Mouse (Mus musculus) MEL (cell line): Measurements from ENCODE around the gene Spint2. TPM values are rescaled to one million over a fixed set of nuclear protein-coding genes. Genes with fewer than 3 reads are reported as not detected.
A peak's percentile ranks its signal among the peaks of the same experiment; 100 is the strongest.

Experiments
- DNase-seq: peaks from one replicate; pipeline ENCODE4 v3.0.0; 2011; ENCODE audit warnings: low read depth, low spot score
- H3K27ac ChIP-seq: 2 replicates; pipeline ENCODE4 v1.5.1; 2012; ENCODE audit warnings: low read depth, mild to moderate bottlenecking, control low read depth, low read length, moderate library complexity; ENCODE audit not compliant: control insufficient read depth
- H3K27me3 ChIP-seq, 2 experiments: fragments of 150-350 bp in 1 of 2; sonication (generic) in 1 of 2; 2 replicates each; pipeline ENCODE4 v1.6.1; 2012; ENCODE audit warnings: low read length in 2 of 2, mild to moderate bottlenecking in 2 of 2, improper control_type of control experiment in 1 of 2, moderate library complexity in 1 of 2; ENCODE audit not compliant: insufficient read depth in 2 of 2, control insufficient read depth in 1 of 2
- H3K36me3 ChIP-seq, 2 experiments: 2 replicates each; pipeline ENCODE4 v1.6.1; 2012 to 2014; ENCODE audit warnings: low read length in 2 of 2, improper control_type of control experiment in 1 of 2, inconsistent platforms in 1 of 2, mild to moderate bottlenecking in 1 of 2; ENCODE audit not compliant: insufficient read depth in 2 of 2, control insufficient read depth in 1 of 2
- H3K4me1 ChIP-seq, 2 experiments: fragments of 150-350 bp in 1 of 2; sonication (generic) in 1 of 2; 2 replicates each; pipeline ENCODE4 v1.6.1; 2012; ENCODE audit warnings: low read length in 2 of 2, improper control_type of control experiment in 1 of 2, mild to moderate bottlenecking in 1 of 2; ENCODE audit not compliant: insufficient read depth in 2 of 2, control insufficient read depth in 1 of 2
- H3K4me3 ChIP-seq, 2 experiments: fragments of 150-350 bp in 1 of 2; sonication (generic) in 1 of 2; 2 replicates each; pipeline ENCODE4 v1.5.1; 2012; ENCODE audit warnings: low read depth in 2 of 2, low read length in 2 of 2, mild to moderate bottlenecking in 2 of 2, moderate library complexity in 2 of 2, control low read depth in 1 of 2, improper control_type of control experiment in 1 of 2; ENCODE audit not compliant: control insufficient read depth in 1 of 2, insufficient read depth in 1 of 2
- H3K79me2 ChIP-seq: 2 replicates; pipeline ENCODE4 v1.6.1; 2012; ENCODE audit warnings: mild to moderate bottlenecking, low read length, moderate library complexity; ENCODE audit not compliant: control insufficient read depth, poor library complexity, insufficient read depth
- H3K9ac ChIP-seq: 2 replicates; pipeline ENCODE4 v1.6.1; 2012; ENCODE audit warnings: low read depth, mild to moderate bottlenecking, control low read depth, low read length, moderate library complexity; ENCODE audit not compliant: control insufficient read depth, poor library complexity, severe bottlenecking
- H3K9me3 ChIP-seq: fragments of 150-350 bp; sonication (generic); replicated peaks from 2 replicates; pipeline ENCODE4 v1.6.1; 2012; ENCODE audit warnings: mild to moderate bottlenecking, low read length, improper control_type of control experiment, moderate library complexity; ENCODE audit not compliant: insufficient read depth
- CHD1 ChIP-seq: IDR thresholded peaks from 2 replicates; pipeline ENCODE4 v1.6.1; 2012; ENCODE audit warnings: low read depth, mild to moderate bottlenecking, inconsistent platforms, low read length, improper control_type of control experiment
- CHD2 ChIP-seq: IDR thresholded peaks from 2 replicates; pipeline ENCODE4 v1.6.1; 2011; ENCODE audit warnings: low read length, improper control_type of control experiment
- CTCF ChIP-seq, 3 experiments: IDR thresholded peaks in 2 of 3; conservative IDR thresholded peaks in 1 of 3; 2 replicates each; pipeline ENCODE4 v1.5.1; 2011 to 2012; ENCODE audit warnings: low read length in 3 of 3, low read depth in 2 of 3, mild to moderate bottlenecking in 2 of 3, improper control_type of control experiment in 1 of 3, inconsistent platforms in 1 of 3, mixed read lengths in 1 of 3, moderate library complexity in 1 of 3; ENCODE audit not compliant: control insufficient read depth in 1 of 3, insufficient read depth in 1 of 3, poor library complexity in 1 of 3, severe bottlenecking in 1 of 3
- E2F4 ChIP-seq: IDR thresholded peaks from 2 replicates; pipeline ENCODE4 v1.6.1; 2011; ENCODE audit warnings: low read depth, low read length, improper control_type of control experiment, borderline replicate concordance
- ELF1 ChIP-seq: IDR thresholded peaks from 2 replicates; pipeline ENCODE4 v1.6.1; 2014; ENCODE audit warnings: low read depth, mild to moderate bottlenecking, inconsistent platforms, low read length, improper control_type of control experiment, moderate library complexity
- EP300 ChIP-seq, 2 experiments: IDR thresholded peaks; 2 replicates each; pipeline ENCODE4 v1.6.1; 2011; ENCODE audit warnings: improper control_type of control experiment in 2 of 2, low read length in 2 of 2, low read depth in 1 of 2, mild to moderate bottlenecking in 1 of 2
- ETS1 ChIP-seq: IDR thresholded peaks from 2 replicates; pipeline ENCODE4 v1.6.1; 2012; ENCODE audit warnings: low read depth, mild to moderate bottlenecking, inconsistent platforms, low read length, improper control_type of control experiment, moderate library complexity
- JUND ChIP-seq: IDR thresholded peaks from 2 replicates; pipeline ENCODE4 v1.6.1; 2011; ENCODE audit warnings: low read depth, mild to moderate bottlenecking, improper control_type of control experiment, low read length
- KAT2A ChIP-seq: conservative IDR thresholded peaks from 2 replicates; pipeline ENCODE4 v1.6.1; 2012; ENCODE audit warnings: low read depth, low read length, improper control_type of control experiment, inconsistent platforms
- MAFK ChIP-seq: IDR thresholded peaks from 2 replicates; pipeline ENCODE4 v1.6.1; 2011; ENCODE audit warnings: low read depth, mild to moderate bottlenecking, low read length, improper control_type of control experiment, borderline replicate concordance
- MAX ChIP-seq: IDR thresholded peaks from 2 replicates; pipeline ENCODE4 v1.6.1; 2011; ENCODE audit warnings: low read length, improper control_type of control experiment
- MAZ ChIP-seq: IDR thresholded peaks from 2 replicates; pipeline ENCODE4 v1.6.1; 2012; ENCODE audit warnings: low read depth, mild to moderate bottlenecking, inconsistent platforms, low read length, improper control_type of control experiment
- MEF2A ChIP-seq: IDR thresholded peaks from 2 replicates; pipeline ENCODE4 v1.6.1; 2014; ENCODE audit warnings: low read depth, mild to moderate bottlenecking, inconsistent platforms, low read length, improper control_type of control experiment; ENCODE audit not compliant: poor library complexity, insufficient replicate concordance, severe bottlenecking; ENCODE audit errors: extremely low read depth
- MXI1 ChIP-seq: IDR thresholded peaks from 2 replicates; pipeline ENCODE4 v1.6.1; 2011; ENCODE audit warnings: mild to moderate bottlenecking, low read depth, low read length, improper control_type of control experiment
- MYB ChIP-seq: IDR thresholded peaks from 2 replicates; pipeline ENCODE4 v1.6.1; 2011; ENCODE audit warnings: mild to moderate bottlenecking, low read depth, low read length, improper control_type of control experiment
- MYC ChIP-seq: IDR thresholded peaks from 2 replicates; pipeline ENCODE4 v1.6.1; 2011; ENCODE audit warnings: low read depth, mild to moderate bottlenecking, low read length, improper control_type of control experiment, moderate library complexity
- NELFE ChIP-seq: IDR thresholded peaks from 2 replicates; pipeline ENCODE4 v1.6.1; 2011; ENCODE audit warnings: low read depth, low read length, improper control_type of control experiment
- NRF1 ChIP-seq: IDR thresholded peaks from 2 replicates; pipeline ENCODE4 v1.6.1; 2014; ENCODE audit warnings: low read depth, mild to moderate bottlenecking, inconsistent platforms, low read length, improper control_type of control experiment, moderate library complexity; ENCODE audit not compliant: poor library complexity, insufficient read depth, severe bottlenecking
- POLR2A ChIP-seq, 2 experiments: IDR thresholded peaks; 2 replicates each; pipeline ENCODE4 v1.6.1; 2011 to 2012; ENCODE audit warnings: low read length in 2 of 2, mild to moderate bottlenecking in 2 of 2, control low read depth in 1 of 2, improper control_type of control experiment in 1 of 2, low read depth in 1 of 2, moderate library complexity in 1 of 2; ENCODE audit not compliant: control insufficient read depth in 1 of 2, insufficient read depth in 1 of 2, poor library complexity in 1 of 2
- POLR2AphosphoS2 ChIP-seq: IDR thresholded peaks from 2 replicates; pipeline ENCODE4 v1.6.1; 2011; ENCODE audit warnings: low read length, improper control_type of control experiment
- POLR2AphosphoS5 ChIP-seq: IDR thresholded peaks from 2 replicates; pipeline ENCODE4 v1.6.1; 2012; ENCODE audit warnings: low read depth, borderline replicate concordance, mild to moderate bottlenecking, inconsistent platforms, low read length, moderate library complexity, mixed read lengths
- RAD21 ChIP-seq: IDR thresholded peaks from 2 replicates; pipeline ENCODE4 v1.6.1; 2011; ENCODE audit warnings: mild to moderate bottlenecking, low read depth, low read length, improper control_type of control experiment
- RCOR1 ChIP-seq: IDR thresholded peaks from 2 replicates; pipeline ENCODE4 v1.6.1; 2012; ENCODE audit warnings: low read depth, mild to moderate bottlenecking, inconsistent platforms, low read length, improper control_type of control experiment
- SIN3A ChIP-seq: IDR thresholded peaks from 2 replicates; pipeline ENCODE4 v1.6.1; 2012; ENCODE audit warnings: low read length, improper control_type of control experiment, inconsistent platforms
- SMC3 ChIP-seq: IDR thresholded peaks from 2 replicates; pipeline ENCODE4 v1.6.1; 2011; ENCODE audit warnings: low read depth, low read length, improper control_type of control experiment
- TAL1 ChIP-seq: IDR thresholded peaks from 2 replicates; pipeline ENCODE4 v1.6.1; 2012; ENCODE audit warnings: mild to moderate bottlenecking, inconsistent platforms, low read length, moderate library complexity, mixed read lengths
- TBP ChIP-seq: IDR thresholded peaks from 2 replicates; pipeline ENCODE4 v1.8.0; 2011; ENCODE audit warnings: low read depth, low read length, improper control_type of control experiment
- TCF12 ChIP-seq: IDR thresholded peaks from 2 replicates; pipeline ENCODE4 v1.6.1; 2014; ENCODE audit warnings: low read depth, mild to moderate bottlenecking, inconsistent platforms, low read length, improper control_type of control experiment, moderate library complexity
- UBTF ChIP-seq: IDR thresholded peaks from 2 replicates; pipeline ENCODE4 v1.6.1; 2012; ENCODE audit warnings: low read depth, mild to moderate bottlenecking, inconsistent platforms, low read length, improper control_type of control experiment, moderate library complexity, borderline replicate concordance; ENCODE audit not compliant: insufficient read depth
- USF1 ChIP-seq: IDR thresholded peaks from 2 replicates; pipeline ENCODE4 v1.6.1; 2014; ENCODE audit warnings: low read depth, mild to moderate bottlenecking, inconsistent platforms, low read length, improper control_type of control experiment, moderate library complexity
- USF2 ChIP-seq, 2 experiments: IDR thresholded peaks; 2 replicates each; pipeline ENCODE4 v1.6.1; 2011 to 2012; ENCODE audit warnings: improper control_type of control experiment in 2 of 2, low read length in 2 of 2, borderline replicate concordance in 1 of 2, inconsistent platforms in 1 of 2, low read depth in 1 of 2, mild to moderate bottlenecking in 1 of 2; ENCODE audit not compliant: insufficient read depth in 1 of 2
- ZC3H11A ChIP-seq: IDR thresholded peaks from 2 replicates; pipeline ENCODE4 v1.6.1; 2012; ENCODE audit warnings: low read depth, mild to moderate bottlenecking, inconsistent platforms, low read length, improper control_type of control experiment
- ZKSCAN1 ChIP-seq: IDR thresholded peaks from 2 replicates; pipeline ENCODE4 v1.6.1; 2012; ENCODE audit warnings: low read depth, mild to moderate bottlenecking, inconsistent platforms, low read length, improper control_type of control experiment, moderate library complexity
- ZMIZ1 ChIP-seq: IDR thresholded peaks from 2 replicates; pipeline ENCODE4 v1.6.1; 2012; ENCODE audit warnings: low read depth, mild to moderate bottlenecking, inconsistent platforms, low read length, improper control_type of control experiment, moderate library complexity
- ZNF384 ChIP-seq: IDR thresholded peaks from 2 replicates; pipeline ENCODE4 v1.6.1; 2012; ENCODE audit warnings: low read depth, mild to moderate bottlenecking, inconsistent platforms, low read length, improper control_type of control experiment
- polyA plus RNA-seq, 2 experiments: library from polyadenylated mRNA; stranded (reverse) in 1 of 2; unstranded in 1 of 2; fragments of >175 nt in 1 of 2; fragments of >200 nt in 1 of 2; gene quantifications; 2 replicates each; pipeline versions ENCODE4 v1.2.1 to v1.2.4; 2012; ENCODE audit warnings: low replicate concordance in 2 of 2, low read depth in 1 of 2; ENCODE audit not compliant: insufficient read length in 2 of 2, insufficient read depth in 1 of 2, missing spikeins in 1 of 2
- total RNA-seq: library from RNA; depleted of rRNA; stranded (reverse); fragments of 300-350 nt; gene quantifications from 2 replicates; pipeline ENCODE4 v1.2.3, GENCODE M21; 2012

Gene Spint2
- total and polyA plus RNA-seq, 3 experiments = 78.1 to 131 TPM; not detected in 1

DNA sequence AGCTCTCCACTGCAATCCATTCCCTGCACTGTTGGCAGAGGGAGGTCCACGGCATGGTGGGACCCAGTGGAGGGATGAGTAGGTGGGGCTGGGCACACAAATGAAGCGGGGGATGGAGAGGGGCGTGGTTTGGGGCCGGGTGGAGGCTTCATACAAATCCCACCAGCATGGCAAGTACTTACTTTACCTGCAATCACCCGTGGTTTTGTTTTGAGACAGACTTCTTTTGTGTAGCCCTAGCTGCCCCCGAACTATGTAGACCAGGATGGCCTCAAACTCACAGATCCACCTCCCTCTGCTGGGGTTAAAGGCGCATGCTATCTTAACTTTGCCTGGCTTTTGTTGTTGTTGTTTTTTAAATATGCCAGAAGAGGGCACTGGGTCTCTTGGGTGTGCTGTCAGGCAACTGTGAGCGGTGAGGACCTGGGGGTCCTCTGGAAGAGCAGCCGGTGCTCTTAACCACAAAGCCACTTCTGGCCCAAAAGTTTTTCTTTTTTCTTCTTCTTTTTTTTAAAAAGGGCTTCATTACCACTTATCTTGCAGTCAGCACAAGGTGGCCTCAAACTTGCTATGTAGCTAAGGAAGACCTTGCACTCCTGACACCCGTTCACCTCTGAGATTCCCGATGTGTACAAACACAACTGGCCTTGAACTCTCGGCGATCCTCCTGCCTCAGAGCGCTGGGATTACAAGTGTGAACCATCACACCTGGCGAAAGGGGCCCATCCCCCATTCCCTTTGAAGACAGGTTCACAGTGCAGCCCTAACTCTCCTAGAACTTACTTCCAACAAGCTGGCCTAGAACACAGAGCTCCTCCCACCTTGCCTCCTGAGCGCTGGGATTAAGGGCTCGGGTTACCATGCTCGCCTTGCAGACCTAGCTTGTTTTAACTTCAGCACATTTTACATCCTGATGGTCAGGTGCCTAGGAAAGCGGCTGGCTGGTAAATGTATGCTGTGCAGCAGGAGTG is 37.9 kb upstream of the Spint2 start:
- peaks cover 0 to 24% of the 10 kb centered on the region in 2 experiments; a peak in 2 of 4 replicates for H3K36me3 ChIP-seq
- peak; percentile 78 for DNase-seq
- H3K4me3 ChIP-seq = peak overlapping the region; percentile 39 to 49; a peak in 3 of 4 replicates
- no peaks in the 10 kb centered on the region for H3K79me2 ChIP-seq
- peak overlapping the region; percentile 49 for H3K27ac ChIP-seq
- H3K4me1 ChIP-seq = peaks cover 16 to 26% of the 10 kb centered on the region in 2 experiments
- peak overlapping the region; percentile 48 for H3K9ac ChIP-seq
- no peaks in the 10 kb centered on the region for H3K27me3 ChIP-seq
- no peaks in the 10 kb centered on the region for H3K9me3 ChIP-seq
- no peak for TF ChIP-seq MAX
- TF ChIP-seq MEF2A = no peak
- TF ChIP-seq KAT2A = no peak
- TF ChIP-seq TAL1 = peak; percentile 64
- no peak for TF ChIP-seq MAFK
- no peak for TF ChIP-seq TBP
- peak; percentile 18 to 61 (median 42) for TF ChIP-seq CTCF (IDR thresholded peaks at IDR 0.05 in 2 of 3, conservative IDR thresholded peaks at IDR 0.05 in 1 of 3; ENCODE audit: control insufficient read depth in 1 of 3, insufficient read depth in 1 of 3, low read depth in 2 of 3, low read length in 3 of 3, poor library complexity in 1 of 3, severe bottlenecking in 1 of 3)
- TF ChIP-seq USF1 = no peak
- TF ChIP-seq UBTF = no peak
- peak; percentile 76 for TF ChIP-seq ZNF384
- TF ChIP-seq ZMIZ1 = no peak
- no peak for TF ChIP-seq CHD1
- TF ChIP-seq NRF1 = no peak
- TF ChIP-seq ETS1 = 0 out of 2 replicates have a peak, but pooled peaks have one; percentile 21
- TF ChIP-seq ZKSCAN1 = no peak; the same call in 1 of the 2 replicates
- peak; percentile 55 for TF ChIP-seq SMC3
- no peak for TF ChIP-seq USF2 (IDR thresholded peaks at IDR 0.05; ENCODE audit: borderline replicate concordance in 1 of 2, insufficient read depth in 1 of 2, low read depth in 1 of 2, low read length in 2 of 2)
- TF ChIP-seq MYB = no peak
- TF ChIP-seq JUND = no peak
- no peak for TF ChIP-seq POLR2A (IDR thresholded peaks at IDR 0.05; ENCODE audit: control insufficient read depth in 1 of 2, insufficient read depth in 1 of 2, low read depth in 1 of 2, low read length in 2 of 2, poor library complexity in 1 of 2)
- no peak for TF ChIP-seq CHD2
- peak; percentile 62 for TF ChIP-seq MXI1
- TF ChIP-seq EP300 (IDR thresholded peaks at IDR 0.05; ENCODE audit: low read depth in 1 of 2, low read length in 2 of 2) = peak; percentile 9 to 12; a peak in 1 of 4 replicates
- TF ChIP-seq NELFE = no peak
- TF ChIP-seq SIN3A = peak; percentile 83
- TF ChIP-seq POLR2AphosphoS5 = no peak
- peak; percentile 38; the same call in 1 of the 2 replicates for TF ChIP-seq ZC3H11A
- no peak for TF ChIP-seq ELF1
- TF ChIP-seq MAZ = 0 out of 2 replicates have a peak, but pooled peaks have one; percentile 53
- TF ChIP-seq MYC = 0 out of 2 replicates have a peak, but pooled peaks have one; percentile 16
- TF ChIP-seq RCOR1 = no peak
- TF ChIP-seq E2F4 = no peak
- 0 out of 2 replicates have a peak, but pooled peaks have one; percentile 9 for TF ChIP-seq TCF12
- TF ChIP-seq RAD21 = peak; percentile 56
- no peak for TF ChIP-seq POLR2AphosphoS2
